Mouse (Mus musculus) CD8-positive naive resting alpha-beta T cell, adult 2 months (primary cell): ENCODE data around the gene Srbd1.

ENCODE experiments used
- DNase-seq, 2 experiments: peaks; one replicate each; pipeline ENCODE4 v3.0.0; 2022; ENCODE audit warnings: low read depth in 2 of 2, low spot score in 2 of 2

Gene Srbd1

GRCm38 (mm10) chr17:85985131-85985530, 159.8 kb downstream of the Srbd1 start:
- DNase-seq: no peak

- DNase-seq: no peak
These were observed 162.7 kb downstream of the Srbd1 start for GRCm38 (mm10) chr17:85982271-85982670.

- no peak for DNase-seq
These were observed 163.1 kb downstream of the Srbd1 start for GRCm38 (mm10) chr17:85981869-85982268.

DNA sequence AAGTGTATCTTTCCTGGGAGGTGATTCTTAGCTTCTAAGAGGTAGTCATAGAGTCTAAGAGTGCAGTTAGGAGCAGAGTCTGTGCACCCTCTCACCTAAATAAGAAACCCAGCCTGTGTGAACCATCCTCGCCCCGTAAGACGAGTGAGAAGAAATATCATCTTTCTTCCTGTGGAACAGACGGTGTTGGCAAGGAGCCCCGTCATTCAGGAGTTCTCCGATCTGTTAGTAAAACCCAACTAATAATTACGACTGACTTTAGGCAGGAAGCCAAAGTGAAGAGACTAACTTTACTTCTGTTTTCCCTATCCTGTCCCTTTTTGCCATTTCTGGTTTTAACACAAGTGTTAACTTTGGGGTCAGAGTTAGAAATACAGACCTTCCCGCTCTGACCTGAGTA, 166.1 kb downstream of the Srbd1 start:
- DNase-seq: no peak

DNA sequence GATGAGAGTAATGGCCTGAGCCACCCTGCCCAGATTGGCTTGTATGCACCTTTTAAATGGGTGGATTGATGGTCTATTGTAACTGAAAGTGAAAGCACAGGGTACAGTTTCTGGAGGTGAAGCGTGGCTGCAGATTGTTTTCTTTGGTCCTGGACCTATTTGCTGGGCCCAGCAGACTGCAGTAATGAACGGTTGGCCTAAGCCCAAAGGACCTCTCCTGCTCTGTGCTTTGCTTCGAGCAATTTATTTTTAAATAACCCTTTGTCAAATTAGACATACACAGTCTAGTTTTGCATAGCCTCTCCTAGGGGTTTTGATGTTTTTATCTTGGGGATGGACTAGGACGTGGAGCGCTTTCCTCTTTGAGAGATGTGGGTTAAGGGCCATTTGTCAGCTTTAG, 169.9 kb downstream of the Srbd1 start:
- no peak for DNase-seq

DNA sequence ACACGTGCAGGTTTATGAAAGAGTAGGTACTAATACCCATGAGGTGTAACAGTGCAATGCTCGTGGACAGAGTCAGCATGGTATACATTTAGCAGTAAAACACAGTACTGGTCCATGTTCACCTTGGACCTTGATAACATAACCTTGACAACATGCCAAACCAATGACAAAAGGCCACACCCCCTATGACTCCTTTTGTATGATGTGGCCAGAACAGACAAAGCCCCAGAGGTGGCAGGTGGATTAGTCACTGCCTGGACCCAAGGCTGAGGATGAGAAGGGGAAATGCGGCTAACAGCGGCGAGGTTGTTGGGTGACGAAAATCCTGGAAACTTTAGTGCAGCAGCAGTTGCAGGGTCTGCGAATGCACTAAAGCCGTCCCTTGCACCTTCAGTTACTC, 170.4 kb downstream of the Srbd1 start:
- DNase-seq: no peak

- DNase-seq: no peak
These were observed 173.9 kb downstream of the Srbd1 start for GRCm38 (mm10) chr17:85971120-85971519.

GRCm38 (mm10) chr17:85961653-85962052, 183.3 kb downstream of the Srbd1 start:
- no peak for DNase-seq

DNA sequence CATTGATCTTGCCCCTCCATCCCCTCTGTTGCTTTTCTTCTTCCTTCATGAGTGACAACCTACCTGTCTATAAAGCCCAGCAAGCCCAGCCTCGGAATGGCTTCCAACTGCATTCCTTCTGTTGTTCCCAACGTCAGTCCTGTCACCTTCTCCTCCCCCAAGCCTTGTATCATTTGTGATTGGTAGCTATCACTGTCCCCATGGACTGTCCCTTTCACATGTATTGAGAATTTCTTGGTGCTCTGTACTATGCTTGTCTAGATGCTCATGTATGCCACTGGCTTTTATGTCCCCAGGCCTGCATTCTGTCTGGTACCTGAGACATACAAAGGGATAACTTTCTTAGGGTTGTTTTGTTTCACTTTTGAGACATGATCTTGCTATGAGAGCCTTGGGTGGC, 193.2 kb downstream of the Srbd1 start:
- DNase-seq: no peak

DNA sequence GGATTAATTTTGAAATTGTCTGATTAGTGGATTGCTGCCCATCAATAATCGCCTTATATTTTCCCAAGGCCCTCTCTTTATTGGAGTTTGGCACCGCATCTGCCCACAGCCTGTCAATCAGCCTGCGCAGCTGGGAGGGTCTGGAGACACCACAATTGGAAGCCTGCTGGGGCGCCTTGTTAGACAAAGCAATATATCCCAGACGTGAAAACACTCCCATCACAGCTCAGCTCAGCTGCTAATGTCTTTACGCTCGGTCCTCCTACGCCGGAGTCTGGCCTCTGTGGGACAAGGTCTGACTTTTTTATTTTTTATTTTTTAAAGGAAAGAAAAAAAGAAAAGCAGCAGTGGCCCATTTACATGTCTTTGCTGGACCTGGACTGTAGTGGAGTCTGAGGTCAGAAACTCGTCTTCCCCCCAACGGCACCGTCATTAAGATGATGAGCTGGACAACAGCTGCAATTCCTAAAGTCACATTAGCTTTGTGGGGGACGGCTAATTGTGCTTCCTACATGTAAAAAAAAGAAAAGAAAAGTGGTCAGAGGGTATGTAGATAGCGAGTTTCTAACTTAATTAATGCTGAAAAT, 195.0 kb downstream of the Srbd1 start:
- DNase-seq: no peak

DNA sequence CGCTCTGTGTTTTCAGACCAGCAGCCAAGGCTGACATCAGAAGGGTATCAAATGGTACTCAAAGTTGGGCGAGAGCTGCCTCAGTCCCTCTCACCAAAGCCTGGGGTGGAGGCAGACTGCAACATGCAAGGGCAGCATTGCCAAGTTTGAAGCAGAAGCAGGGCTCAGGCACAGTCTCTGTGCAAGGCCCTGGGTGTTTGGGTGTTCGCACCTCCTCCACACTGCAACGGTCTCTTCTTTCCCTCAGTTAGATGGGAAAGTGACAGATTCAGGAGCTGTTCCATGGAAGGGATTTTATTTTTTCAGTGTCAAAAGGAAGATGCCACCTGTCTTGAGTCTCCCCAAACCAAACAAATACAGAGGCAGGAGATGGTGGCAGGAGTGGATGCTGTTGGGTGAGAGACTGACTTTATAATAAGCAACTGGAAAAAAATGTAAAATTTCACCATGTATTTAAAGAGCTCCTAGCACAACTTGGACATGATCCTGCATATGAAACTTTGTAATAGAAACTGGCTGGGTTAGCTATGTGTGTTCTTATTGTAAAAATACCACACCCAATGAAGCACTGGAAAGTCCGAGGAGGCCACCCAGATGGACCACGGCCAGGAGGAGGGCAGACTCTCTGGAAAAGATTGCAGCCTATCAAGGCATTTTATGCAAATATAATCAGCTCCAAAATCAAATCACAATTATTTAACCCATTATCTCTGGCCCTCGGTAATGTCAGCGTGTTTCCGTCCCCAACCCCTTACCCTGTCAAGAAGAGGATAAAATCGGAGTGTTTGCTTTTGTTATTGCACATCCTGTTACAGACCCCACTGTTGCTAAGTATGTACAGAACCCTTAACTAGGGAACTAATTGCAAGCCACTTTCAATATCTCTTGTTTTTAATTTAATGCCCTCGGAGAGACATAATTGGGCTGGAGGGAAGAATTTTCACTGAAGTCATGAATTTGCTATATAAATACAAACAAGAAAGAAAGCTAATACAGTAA, 195.8 kb downstream of the Srbd1 start:
- DNase-seq: no peak

GRCm38 (mm10) chr17:85944726-85945125, 200.2 kb downstream of the Srbd1 start:
- DNase-seq: no peak

- DNase-seq: no peak
These were observed 200.9 kb downstream of the Srbd1 start for GRCm38 (mm10) chr17:85943994-85944640.

- no peak for DNase-seq
These were observed 201.4 kb downstream of the Srbd1 start for GRCm38 (mm10) chr17:85943551-85943981.

DNA sequence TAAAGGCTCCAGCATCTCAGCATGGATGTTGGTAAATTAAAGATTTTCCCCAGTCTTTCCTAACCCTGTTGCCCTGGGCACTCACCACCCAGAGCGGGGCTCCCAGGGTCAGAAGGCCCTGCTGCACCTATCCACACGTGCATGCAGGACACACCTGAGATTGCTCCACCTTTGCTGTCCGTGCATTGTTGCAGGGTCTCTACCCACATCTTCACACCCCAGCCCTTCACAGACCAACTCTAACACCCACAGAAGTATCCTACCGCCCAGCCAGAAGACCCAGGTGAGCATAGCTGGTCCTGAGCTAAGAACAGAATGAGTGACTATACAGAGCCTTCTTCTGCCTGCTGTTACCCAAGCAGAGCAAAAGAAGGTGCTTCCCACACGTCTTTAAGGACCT, 201.9 kb downstream of the Srbd1 start:
- DNase-seq: no peak

GRCm38 (mm10) chr17:85942123-85942522, 202.9 kb downstream of the Srbd1 start:
- DNase-seq: no peak

DNA sequence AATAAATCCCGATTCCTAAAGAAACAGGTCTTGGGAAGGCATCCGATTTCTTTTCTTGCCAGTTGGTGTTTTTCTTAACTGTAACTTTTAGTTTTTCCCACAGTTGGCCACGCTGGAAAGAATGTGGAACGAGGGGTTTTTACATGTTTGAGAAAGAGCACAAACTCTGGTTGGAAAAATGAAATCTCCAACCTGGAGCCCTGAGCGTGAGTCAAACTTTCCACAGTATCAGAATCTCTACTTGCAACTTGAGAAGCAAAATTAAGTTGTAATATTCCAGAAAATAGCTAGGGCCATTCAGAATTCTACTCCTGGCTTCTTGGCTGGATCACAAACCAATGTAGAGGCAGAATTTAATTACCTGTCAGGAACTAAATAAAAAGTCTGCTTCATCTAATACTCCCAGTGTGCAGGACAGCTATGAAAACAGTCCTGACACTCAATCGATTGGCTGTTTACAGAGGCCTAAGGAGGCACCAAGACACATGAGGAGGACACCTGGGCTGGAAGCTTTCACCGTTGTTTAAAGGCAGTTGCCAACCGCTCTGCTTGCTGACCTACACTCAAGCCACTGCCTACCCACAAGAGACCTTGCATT, 203.7 kb downstream of the Srbd1 start:
- no peak for DNase-seq

GRCm38 (mm10) chr17:85937131-85937530, 207.8 kb downstream of the Srbd1 start:
- no peak for DNase-seq

- no peak for DNase-seq
These were observed 209.7 kb downstream of the Srbd1 start for GRCm38 (mm10) chr17:85935268-85935667.
